Comparison of ENCODE assay signal across 7 mouse cellular contexts in genomic region chr6:114968361-114969212, GRCm38 (mm10). TPM values are rescaled to one million over a fixed set of nuclear protein-coding genes. Genes with fewer than 3 reads are reported as not detected.
DNase-seq lines count a peak whose midpoint lies in the region; ATAC-seq and TF ChIP-seq lines count a peak whose summit lies in the region.

No protein-coding gene starts in this region.

- H3K27ac ChIP-seq in intestine, embryonic 16.5 days (ENCODE audit: low read length), result peak overlapping the region; percentile 84
- H3K27ac ChIP-seq in midbrain, embryonic 10.5 days (replicated peaks), result peak overlapping the region; percentile 75
- peak overlapping the region; percentile 55 for H3K27ac ChIP-seq in small intestine, adult 2 months (ENCODE audit: insufficient read depth, low read depth, low read length)

- intact Hi-C loops in left cerebral cortex, postnatal 14 days (cut with DNase I), result loop anchor here (2.0 kb wide), 1 partner anchor 40 kb away; no protein-coding TSS in a partner anchor

- no peaks in the 10 kb centered on the region for H3K9me3 ChIP-seq in intestine, embryonic 16.5 days (ENCODE audit: control insufficient read depth, low read length)
- H3K9me3 ChIP-seq in midbrain, embryonic 10.5 days (replicated peaks), result no peaks in the 10 kb centered on the region

- H3K4me3 ChIP-seq in intestine, embryonic 16.5 days (ENCODE audit: low read length), result peak overlapping the region; percentile 79
- peak overlapping the region; percentile 80 for H3K4me3 ChIP-seq in midbrain, embryonic 10.5 days
- H3K4me3 ChIP-seq in small intestine, adult 2 months (ENCODE audit: low read depth, low read length), result peak overlapping the region; percentile 82

- H3K4me1 ChIP-seq in intestine, embryonic 16.5 days (ENCODE audit: control insufficient read depth, insufficient read depth, low read length), result peaks cover 25% of the 10 kb centered on the region
- peaks cover 21% of the 10 kb centered on the region for H3K4me1 ChIP-seq in midbrain, embryonic 10.5 days
- H3K4me1 ChIP-seq in small intestine, adult 2 months (ENCODE audit: control insufficient read depth, insufficient read depth, insufficient read length, low read length), result peaks cover 13% of the 10 kb centered on the region

- H3K4me2 ChIP-seq in intestine, embryonic 16.5 days (ENCODE audit: low read depth, low read length), result peak overlapping the region; percentile 99

- no peaks in the 10 kb centered on the region for H3K36me3 ChIP-seq in intestine, embryonic 16.5 days (ENCODE audit: control insufficient read depth, insufficient read depth, low read length)
- H3K36me3 ChIP-seq in midbrain, embryonic 10.5 days, result no peaks in the 10 kb centered on the region
- H3K36me3 ChIP-seq in small intestine, adult 2 months (ENCODE audit: control insufficient read depth, insufficient read depth, low read length), result no peaks in the 10 kb centered on the region

- peak overlapping the region; percentile 82 for H3K9ac ChIP-seq in intestine, embryonic 16.5 days (ENCODE audit: low read depth, low read length)

- peak; percentile 53 to 59 for DNase-seq in adrenal gland, adult 18-20 months (ENCODE audit: low spot score in 2 of 2)
- peak; percentile 83 for DNase-seq in embryo, embryonic 10.5 days (ENCODE audit: low spot score)
- DNase-seq in gastrocnemius, postnatal 4 days (ENCODE audit: low spot score in 2 of 2), result peak; percentile 61 to 72
- peak; percentile 83 to 87 for DNase-seq in left cerebral cortex, postnatal 14 days (ENCODE audit: low spot score in 2 of 2)
- peak; percentile 74 for DNase-seq in midbrain, embryonic 10.5 days (ENCODE audit: low spot score)

- TF ChIP-seq CTCF in small intestine, adult 2 months (IDR thresholded peaks at IDR 0.05; ENCODE audit: extremely low read depth, insufficient read length, insufficient replicate concordance, low read depth, low read length), result no peak

- ATAC-seq in intestine, embryonic 16.5 days, result peak; percentile 92

- H3K27me3 ChIP-seq in intestine, embryonic 16.5 days (replicated peaks; ENCODE audit: control insufficient read depth, insufficient read depth, low read length), result no peaks in the 10 kb centered on the region
- H3K27me3 ChIP-seq in midbrain, embryonic 10.5 days (ENCODE audit: low read depth, poor library complexity, severe bottlenecking), result peaks cover 85% of the 10 kb centered on the region
- no peaks in the 10 kb centered on the region for H3K27me3 ChIP-seq in small intestine, adult 2 months (ENCODE audit: control insufficient read depth, insufficient read depth, low read length)

- WGBS in intestine, embryonic 16.5 days, result under 1% methylated on average over 76 of the region's 82 CpGs
- WGBS in midbrain, embryonic 10.5 days, result under 1% methylated on average over 80 of the region's 82 CpGs
- WGBS in small intestine, adult 2 months, result under 1% methylated on average over 79 of the region's 82 CpGs

- peak; percentile 69; the same call in 1 of the 2 replicates for TF ChIP-seq POLR2A in small intestine, adult 2 months (IDR thresholded peaks at IDR 0.05; ENCODE audit: low read depth, low read length)

RNA-seq across cellular contexts. Expression of gene Vgll4, which starts 1.2 kb away (rescaled TPM):
- 10 to 100 TPM; 50.6 to 80.7 TPM for total RNA-seq in adrenal gland, adult 18-20 months (2021)
- total RNA-seq in gastrocnemius, postnatal 4 days (2021), result 10 to 100 TPM; 42.2 to 48.2 TPM
- polyA plus RNA-seq in intestine, embryonic 16.5 days (2015; fragmentation: Nextera tagmentation; extraction: Ambion mirVana), result 66.1 and 75.7 TPM in 2 replicates
- total RNA-seq in left cerebral cortex, postnatal 14 days (2021), result 10 to 100 TPM; 48.0 to 53.4 TPM
- 70.9 and 79.7 TPM in 2 replicates for polyA plus RNA-seq in midbrain, embryonic 10.5 days (2016; fragmentation: Nextera tagmentation; extraction: Ambion mirVana)
- polyA plus RNA-seq in small intestine, adult 2 months (2012; rRNA removed), result 35.8 and 48.1 TPM in 2 replicates

Comparison
In these comparisons a context has a peak if more than half of its experiments do, and no peak if none do; other contexts are left out.
1. Peak in every context shown above with its lines: DNase-seq, ATAC-seq, H3K4me3 ChIP-seq and H3K27ac ChIP-seq.